Mouse (Mus musculus) midbrain, postnatal 0 days (tissue): ENCODE results near the gene C77080. TPM values are rescaled to one million over a fixed set of nuclear protein-coding genes. Genes with fewer than 3 reads are reported as not detected.

Experiments
- ATAC-seq: fragments of 200-750 bp; cut with Nextera tagmentation; 2 replicates; pipeline ENCODE4 v1.8.0; 2017; ENCODE audit warnings: moderate number of reproducible peaks, mild to moderate bottlenecking, moderate TSS enrichment, moderate library complexity; ENCODE audit not compliant: low FRiP score
- DNase-seq: peaks from one replicate; pipeline ENCODE4 v3.0.0-alpha.2; 2015; ENCODE audit warnings: low spot score
- H3K27ac ChIP-seq: fragments of 300-500 bp; sonication (generic); 2 replicates; pipeline ENCODE4 v1.5.1; 2014; ENCODE audit warnings: low read depth, mild to moderate bottlenecking, low read length, mixed read lengths
- H3K27me3 ChIP-seq: fragments of 300-500 bp; sonication (generic); 2 replicates; pipeline ENCODE4 v1.6.1; 2014; ENCODE audit warnings: low read length, control low read depth, mixed read lengths; ENCODE audit not compliant: insufficient read depth
- H3K36me3 ChIP-seq: fragments of 300-500 bp; sonication (generic); 2 replicates; pipeline ENCODE4 v1.6.1; 2014; ENCODE audit warnings: low read length, control low read depth, mixed read lengths; ENCODE audit not compliant: insufficient read depth
- H3K4me1 ChIP-seq: fragments of 300-500 bp; sonication (generic); 2 replicates; pipeline ENCODE4 v1.6.1; 2014; ENCODE audit warnings: mild to moderate bottlenecking, control low read depth, antibody characterized with exemption, low read length, mixed read lengths; ENCODE audit not compliant: insufficient read depth
- H3K4me2 ChIP-seq: fragments of 300-500 bp; sonication (generic); 2 replicates; pipeline ENCODE4 v1.6.1; 2014; ENCODE audit warnings: low read depth, mild to moderate bottlenecking, low read length, mixed read lengths; ENCODE audit not compliant: poor library complexity, severe bottlenecking
- H3K4me3 ChIP-seq: fragments of 300-500 bp; sonication (generic); 2 replicates; pipeline ENCODE4 v1.5.1; 2014; ENCODE audit warnings: low read depth, mild to moderate bottlenecking, low read length, moderate library complexity
- H3K9ac ChIP-seq: fragments of 300-500 bp; sonication (generic); replicated peaks from 2 replicates; pipeline ENCODE4 v1.6.1; 2014; ENCODE audit warnings: mild to moderate bottlenecking, low read length, moderate library complexity, mixed read lengths; ENCODE audit not compliant: poor library complexity, severe bottlenecking
- H3K9me3 ChIP-seq: fragments of 300-500 bp; sonication (generic); 2 replicates; pipeline ENCODE4 v1.6.1; 2016; ENCODE audit warnings: low read length, control low read depth
- CTCF ChIP-seq: IDR thresholded peaks from 2 replicates; pipeline ENCODE4 v1.5.1; 2016; ENCODE audit warnings: antibody characterized with exemption, mild to moderate bottlenecking
- WGBS: fragments of 180-500 bp; shearing (Covaris S2); extraction: QIAGEN DNeasy Blood & Tissue Kit; methylation state at CpG from one replicate; pipeline ENCODE4 v1.1.7; 2014; 5-methylcytosine and 5-hydroxymethylcytosine counted together
- polyA plus RNA-seq: library from polyadenylated mRNA; unstranded; fragments of >200 nt; fragmentation: Nextera tagmentation; extraction: Ambion mirVana; gene quantifications from 2 replicates; pipeline ENCODE4 v1.2.1, GENCODE M21; 2015
- total RNA-seq: library from RNA; depleted of rRNA; stranded (reverse); fragments of >200 nt; gene quantifications from 2 replicates; pipeline ENCODE4 v1.2.3, GENCODE M21; 2014

The C77080 gene
- total and polyA plus RNA-seq, 2 experiments from 2014 or later: 5.2 to 25.6 TPM

GRCm38 (mm10) chr4:129230926-129231325 is 30.3 kb downstream of the C77080 start:
- no peaks in the 10 kb centered on the region for H3K9me3 ChIP-seq
- H3K36me3 ChIP-seq: no peaks in the 10 kb centered on the region
- H3K4me3 ChIP-seq: no peak overlapping the region
- DNase-seq (no peak), ATAC-seq (no peak)
- TF ChIP-seq CTCF: no peak
- peaks cover 18% of the 10 kb centered on the region; the same call in 1 of the 2 replicates for H3K4me1 ChIP-seq
- no peak overlapping the region for H3K27ac ChIP-seq
- no peaks in the 10 kb centered on the region for H3K27me3 ChIP-seq
- no peak overlapping the region for H3K9ac ChIP-seq
- H3K4me2 ChIP-seq: no peak overlapping the region
- 53% methylated on average over 8 of the region's 8 CpGs for WGBS

- DNase-seq (peak; percentile 79), ATAC-seq (no peak)
- 18% methylated on average over 8 of the region's 8 CpGs for WGBS
- Histone ChIP-seq H3K9me3 (no peaks in the 10 kb centered on the region), H3K4me2 (peak overlapping the region; percentile 69), H3K27ac (no peak overlapping the region), H3K4me1 (peaks cover 21% of the 10 kb centered on the region; the same call in 1 of the 2 replicates), H3K27me3 (no peaks in the 10 kb centered on the region), H3K9ac (peak overlapping the region; percentile 52), H3K4me3 (peak overlapping the region; percentile 50), H3K36me3 (peaks cover 21% of the 10 kb centered on the region)
- no peak for TF ChIP-seq CTCF
These were observed 33.2 kb downstream of the C77080 start for GRCm38 (mm10) chr4:129227985-129228381.

- WGBS: 9% methylated on average over 22 of the region's 22 CpGs
- Histone ChIP-seq H3K27ac (no peak overlapping the region; the same call in 1 of the 2 replicates), H3K4me1 (peaks cover 21% of the 10 kb centered on the region; the same call in 1 of the 2 replicates), H3K4me3 (peak overlapping the region; percentile 50), H3K36me3 (peaks cover 26% of the 10 kb centered on the region), H3K9ac (peak overlapping the region; percentile 52), H3K27me3 (no peaks in the 10 kb centered on the region), H3K9me3 (no peaks in the 10 kb centered on the region), H3K4me2 (peak overlapping the region; percentile 69)
- DNase-seq (peak; percentile 68), ATAC-seq (peak; percentile 18; the same call in 1 of the 2 replicates)
- TF ChIP-seq CTCF: no peak
These were observed 33.8 kb downstream of the C77080 start for GRCm38 (mm10) chr4:129227170-129227984.

- WGBS: 22% methylated on average over 5 of the region's 5 CpGs
- H3K9ac ChIP-seq: peak overlapping the region; percentile 52
- H3K27ac ChIP-seq: no peak overlapping the region; the same call in 1 of the 2 replicates
- no peak for TF ChIP-seq CTCF
- H3K36me3 ChIP-seq: peaks cover 33% of the 10 kb centered on the region
- no peaks in the 10 kb centered on the region for H3K27me3 ChIP-seq
- DNase-seq (no peak), ATAC-seq (no peak)
- H3K4me2 ChIP-seq: peak overlapping the region; percentile 69
- H3K4me3 ChIP-seq: peak overlapping the region; percentile 50
- H3K9me3 ChIP-seq: no peaks in the 10 kb centered on the region
- H3K4me1 ChIP-seq: peaks cover 21% of the 10 kb centered on the region; the same call in 1 of the 2 replicates
These were observed 34.7 kb downstream of the C77080 start for GRCm38 (mm10) chr4:129226441-129226963.

- no peak overlapping the region for H3K27ac ChIP-seq
- no peaks in the 10 kb centered on the region for H3K9me3 ChIP-seq
- WGBS: 94% methylated on average over 12 of the region's 12 CpGs
- H3K36me3 ChIP-seq: peaks cover 45% of the 10 kb centered on the region
- no peak for TF ChIP-seq CTCF
- no peak overlapping the region for H3K9ac ChIP-seq
- ATAC-seq: no peak
- H3K4me3 ChIP-seq: no peak overlapping the region
- H3K4me2 ChIP-seq: no peak overlapping the region
- peaks cover 21% of the 10 kb centered on the region; the same call in 1 of the 2 replicates for H3K4me1 ChIP-seq
- H3K27me3 ChIP-seq: no peaks in the 10 kb centered on the region
- no peak for DNase-seq
These were observed 35.9 kb downstream of the C77080 start for GRCm38 (mm10) chr4:129225315-129225714.
